Mouse (Mus musculus) spleen, postnatal 14 days (tissue): ENCODE data around the gene Tspan5.

Experiments
- DNase-seq, 2 experiments: peaks; one replicate each; pipeline ENCODE4 v3.0.0; 2021 to 2022; ENCODE audit warnings: low spot score in 2 of 2

The Tspan5 gene

DNA sequence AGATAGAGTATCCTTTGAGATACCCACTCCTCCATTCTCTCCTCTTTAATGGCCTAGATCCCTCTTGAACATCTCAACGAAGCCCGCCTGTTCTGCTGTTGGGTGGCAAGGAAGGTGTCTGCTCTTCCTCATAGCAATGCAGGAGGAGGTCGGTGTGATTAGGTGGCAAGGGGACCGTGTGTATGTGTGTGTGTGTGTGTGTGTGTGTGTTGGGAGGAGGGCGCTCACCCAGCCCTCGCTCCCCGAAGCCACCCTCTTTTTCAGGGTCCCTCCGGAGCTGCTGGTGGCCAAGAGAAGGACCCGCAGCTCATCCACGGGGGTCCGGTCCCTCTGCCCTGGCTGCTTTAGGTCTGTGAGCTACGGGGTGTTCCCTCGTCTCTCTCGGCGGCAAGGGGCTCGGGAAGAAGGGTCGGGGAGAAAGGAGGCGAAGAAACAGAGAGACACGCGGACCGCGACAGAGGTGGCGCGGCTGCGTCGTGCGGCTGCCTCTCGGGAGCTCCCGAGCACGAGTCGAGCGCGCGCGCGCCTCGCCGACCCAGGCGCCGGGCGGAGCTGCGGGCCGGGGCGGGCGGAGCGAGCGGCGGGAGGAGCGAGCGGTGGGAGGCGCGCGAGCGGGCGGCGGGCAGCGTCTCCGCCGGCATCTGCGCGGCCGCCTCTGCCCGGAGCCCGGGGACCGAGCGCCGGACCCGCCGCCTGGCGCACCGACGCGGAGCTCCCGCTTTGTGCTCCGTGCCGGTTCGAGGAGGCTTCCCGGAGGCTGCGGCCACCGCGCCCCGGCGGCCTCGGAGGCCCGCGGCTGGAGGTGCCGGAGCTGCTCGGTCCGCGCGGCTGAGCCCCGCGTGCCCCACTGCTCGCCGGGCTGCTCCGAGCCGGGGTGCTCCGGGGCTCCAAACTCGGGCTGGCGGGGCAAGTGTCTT, at the start of gene Tspan5:
Gene Tspan5, plus strand, starts transcription at position 547 of the 917 bp plus-strand sequence.
- DNase-seq = peak; percentile 22 to 41

DNA sequence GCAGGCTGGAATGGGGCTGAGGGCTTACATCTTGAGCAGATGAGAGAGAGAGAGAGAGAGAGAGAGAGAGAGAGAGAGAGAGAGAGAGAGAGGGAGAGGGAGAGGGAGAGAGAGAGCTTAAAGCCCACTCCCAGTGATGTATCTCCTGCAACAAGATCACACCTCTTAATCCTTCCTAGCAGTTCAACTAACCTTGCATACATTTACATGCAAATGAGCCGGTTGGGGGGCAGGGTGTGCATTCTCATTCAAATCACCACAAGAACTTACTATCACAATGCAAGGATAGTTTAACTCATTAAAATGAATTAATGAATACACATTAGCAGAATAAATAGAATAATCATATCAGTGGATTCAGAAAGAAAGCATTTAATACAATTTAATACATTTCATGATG, 49.7 kb upstream of the Tspan5 start:
- DNase-seq = no peak

DNA sequence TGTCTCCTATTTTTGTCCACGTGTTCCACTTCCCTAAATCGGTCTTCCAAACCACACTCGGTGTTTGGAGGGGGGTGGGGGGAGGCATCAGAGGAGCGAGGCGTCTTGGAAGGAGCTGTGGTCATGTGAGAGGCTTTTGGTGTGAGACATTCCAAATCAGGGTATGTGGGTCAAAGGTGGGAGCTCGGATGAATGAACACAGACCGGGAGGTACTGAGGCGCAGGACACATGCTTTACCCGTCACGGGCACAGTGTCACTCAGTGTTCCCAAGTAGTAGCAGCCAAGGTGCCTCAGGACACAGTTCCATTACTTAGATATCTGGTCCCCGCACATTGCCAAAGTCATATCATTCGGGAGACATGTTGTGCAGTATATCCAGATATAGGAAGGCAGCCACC, 38.6 kb upstream of the Tspan5 start:
- DNase-seq = no peak

DNA sequence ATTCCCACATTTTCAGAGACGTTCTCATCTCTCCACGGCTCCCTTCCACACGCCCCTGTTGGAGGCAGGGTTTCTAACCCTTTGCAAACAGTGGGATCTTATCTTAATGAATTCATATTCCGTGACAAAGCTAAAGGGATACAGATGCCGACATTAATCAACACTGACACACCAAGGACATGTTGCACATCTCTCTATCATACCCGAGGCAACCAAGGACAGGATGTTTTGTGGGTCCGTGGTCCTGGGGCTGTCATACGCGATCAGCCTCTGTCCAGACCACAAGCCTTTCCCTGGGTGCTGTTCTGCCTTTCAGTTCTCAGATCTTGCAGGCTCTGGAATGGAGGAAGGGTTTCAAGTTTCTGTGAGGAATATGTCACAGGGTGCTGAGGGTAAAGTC, 37.5 kb upstream of the Tspan5 start:
- DNase-seq = no peak

DNA sequence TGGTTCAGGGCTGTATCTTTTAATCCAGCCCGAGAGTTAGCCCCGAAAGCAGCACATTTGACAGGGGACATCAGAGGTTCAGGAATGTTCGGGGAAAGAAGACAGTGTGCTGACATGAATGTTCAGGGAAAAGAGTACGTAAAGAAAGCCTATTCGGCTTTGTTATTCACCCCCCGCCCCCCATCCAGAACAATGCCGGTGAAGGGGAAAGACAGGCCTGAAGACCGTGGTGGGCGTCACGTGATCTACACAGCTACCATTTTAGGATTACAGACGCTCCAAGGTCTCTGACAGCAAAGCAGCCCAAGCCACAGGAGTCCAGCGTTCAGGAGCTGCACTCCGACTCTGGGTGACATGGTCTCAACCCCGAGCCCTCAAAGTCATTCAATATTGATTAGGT, 36.1 kb upstream of the Tspan5 start:
- no peak for DNase-seq

DNA sequence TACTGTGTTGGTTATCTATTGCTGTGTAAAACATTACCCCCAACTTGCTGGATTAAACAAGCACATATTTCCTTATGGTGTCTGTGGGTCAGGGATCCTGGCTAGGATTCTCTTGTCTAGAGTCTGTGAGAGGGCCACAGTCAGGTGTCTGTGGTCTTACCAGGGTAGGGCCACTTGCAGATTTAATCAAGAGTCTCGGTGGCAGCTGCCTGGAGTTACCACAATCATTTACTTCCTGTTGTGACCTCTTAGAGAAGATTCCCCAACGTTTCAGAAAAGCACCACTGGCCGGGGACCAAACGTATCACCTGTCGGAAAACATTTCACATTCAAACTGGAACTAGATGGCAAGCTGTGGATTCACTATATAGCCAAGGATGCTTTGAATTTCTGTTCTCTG, 32.8 kb upstream of the Tspan5 start:
- no peak for DNase-seq

DNA sequence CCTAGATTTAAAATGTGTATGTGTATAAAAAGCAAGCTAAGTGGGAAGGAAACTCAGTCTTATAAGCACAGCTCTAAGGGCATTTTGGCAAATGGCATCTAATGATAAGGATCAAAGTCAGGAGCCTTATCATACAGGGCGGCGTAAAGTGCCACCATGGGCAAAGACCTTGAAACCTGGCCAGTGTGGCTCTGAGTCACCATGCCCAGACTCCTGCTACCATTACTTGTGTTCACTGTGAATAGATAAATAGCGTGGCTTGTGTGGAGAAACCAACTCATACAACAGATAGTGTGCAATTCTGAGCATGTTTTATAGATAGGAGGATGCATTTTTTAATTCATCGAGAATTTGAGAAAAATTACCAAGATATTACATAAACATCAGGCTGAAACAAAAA, 30.0 kb upstream of the Tspan5 start:
- no peak for DNase-seq

DNA sequence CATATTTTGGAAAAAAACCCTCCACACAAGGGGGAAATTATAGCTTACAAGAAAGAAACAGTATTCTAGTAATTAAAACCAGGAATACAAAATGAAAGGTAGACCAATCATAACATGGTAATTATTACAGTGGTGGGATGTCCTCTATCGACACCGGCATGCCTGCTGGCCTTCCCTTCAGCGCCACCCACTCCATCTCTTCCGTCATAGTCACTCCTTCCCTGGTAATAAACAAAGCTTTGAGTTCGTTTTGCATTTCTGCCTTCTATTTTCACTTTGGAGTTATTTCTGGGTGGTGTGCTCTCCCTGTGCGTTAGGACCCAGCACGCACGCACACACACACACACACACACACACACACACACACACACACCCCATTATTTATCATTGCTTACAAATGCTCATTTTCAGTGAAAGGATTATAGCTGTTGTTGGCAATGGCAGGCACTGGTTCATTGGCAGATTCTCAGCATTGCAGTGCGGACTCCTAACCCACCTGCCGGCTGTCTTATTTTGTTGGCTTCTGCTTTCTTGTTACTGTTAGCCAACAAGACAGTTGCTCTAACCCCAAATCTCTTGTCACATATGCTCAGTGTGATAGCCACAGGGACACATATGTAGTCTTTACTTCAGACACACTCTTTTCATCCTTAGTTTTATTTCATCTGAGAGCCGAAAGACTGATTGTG, 29.4 kb upstream of the Tspan5 start:
- no peak for DNase-seq

DNA sequence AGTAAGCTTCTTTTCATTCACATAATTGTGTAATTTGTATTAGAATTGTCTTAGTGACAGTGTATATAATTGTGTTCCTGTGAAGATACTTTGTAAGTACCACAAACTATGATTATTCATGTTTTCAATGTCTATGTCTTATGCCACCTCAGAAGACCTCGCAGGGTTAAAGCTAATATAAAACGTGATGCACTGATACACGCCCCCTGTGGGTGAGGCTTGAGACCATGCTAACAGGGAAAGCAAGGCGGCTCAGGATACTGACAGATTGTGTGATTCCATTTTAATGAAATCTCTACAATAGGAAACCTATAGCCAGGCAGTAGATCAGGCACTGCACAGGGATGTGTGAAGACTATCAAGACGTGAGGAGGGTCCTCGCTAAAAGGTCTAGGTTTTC, 28.9 kb upstream of the Tspan5 start:
- DNase-seq = no peak

DNA sequence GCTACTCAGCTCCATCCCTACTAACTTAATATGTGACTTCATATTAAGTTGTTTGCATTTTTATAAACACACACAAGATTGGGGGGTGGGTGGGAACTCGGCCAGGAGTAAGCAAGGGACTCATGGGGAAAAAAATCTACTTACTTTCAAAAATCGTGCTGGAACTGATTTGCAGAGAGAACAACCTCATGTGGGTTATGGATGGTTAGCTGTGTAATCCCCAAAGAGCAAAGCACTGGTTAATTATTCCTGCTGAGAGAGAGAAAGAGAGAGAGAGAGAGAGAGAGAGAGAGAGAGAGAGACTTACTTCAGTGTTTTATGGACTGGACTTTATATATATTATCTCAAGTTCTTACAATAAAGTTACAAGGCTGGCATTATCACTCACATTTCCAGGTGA, 27.2 kb upstream of the Tspan5 start:
- no peak for DNase-seq

DNA sequence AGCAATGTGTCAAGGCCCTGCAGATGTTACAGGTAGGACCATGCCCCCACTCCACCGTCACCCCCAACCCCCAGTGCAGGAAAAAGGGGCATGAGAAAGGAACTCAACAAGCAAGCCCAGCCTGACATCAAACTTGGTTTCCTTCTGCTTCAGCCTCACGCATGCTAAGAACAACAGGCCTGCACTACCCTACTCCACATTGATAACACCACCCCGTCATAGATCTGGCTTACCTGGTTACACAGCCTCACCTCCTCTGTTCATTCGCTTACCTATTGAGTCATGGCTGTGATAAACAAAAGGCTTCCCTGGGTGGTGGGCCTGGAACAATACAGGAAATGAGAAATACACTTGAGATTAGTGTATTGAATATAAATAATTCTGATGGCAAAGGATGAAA, 26.8 kb upstream of the Tspan5 start:
- no peak for DNase-seq

DNA sequence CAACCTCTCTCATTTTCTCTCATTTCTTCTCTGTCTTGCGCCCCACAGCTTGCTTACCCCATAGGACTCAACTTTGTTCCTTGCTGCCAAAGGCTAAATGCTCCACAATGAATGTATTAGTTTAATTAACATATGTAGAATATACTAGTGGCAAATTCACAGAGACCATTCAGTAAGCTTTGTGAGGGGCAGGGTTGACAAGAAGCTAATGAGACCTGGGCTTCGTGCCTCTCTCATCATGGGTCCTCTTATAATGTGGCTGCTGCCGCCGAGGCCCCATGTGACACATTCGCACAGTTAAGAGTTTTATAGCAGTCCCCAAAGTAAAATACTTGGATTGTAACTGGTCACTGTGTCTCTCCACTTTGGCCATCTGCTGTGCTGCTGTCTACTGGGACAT, 25.0 kb upstream of the Tspan5 start:
- no peak for DNase-seq

DNA sequence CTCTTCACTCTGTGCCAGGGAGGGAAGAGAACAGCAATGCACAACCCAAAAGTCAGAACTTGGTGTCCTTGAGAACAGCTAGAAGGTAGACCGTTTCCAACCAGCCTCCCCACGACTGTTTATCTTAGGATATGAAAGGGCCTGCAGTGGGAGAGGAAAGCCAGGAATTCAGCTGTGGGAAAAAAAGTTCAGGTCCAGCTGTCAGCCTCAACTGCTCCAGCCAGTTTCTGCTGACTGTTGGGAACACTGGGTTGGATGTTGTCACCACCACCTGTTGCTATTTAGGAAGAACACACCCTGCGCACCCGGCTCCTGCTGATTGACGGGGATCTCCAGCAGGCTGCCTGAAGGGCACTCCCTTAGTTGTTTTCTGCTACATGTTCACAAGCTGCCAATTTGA, 19.8 kb upstream of the Tspan5 start:
- DNase-seq = no peak

DNA sequence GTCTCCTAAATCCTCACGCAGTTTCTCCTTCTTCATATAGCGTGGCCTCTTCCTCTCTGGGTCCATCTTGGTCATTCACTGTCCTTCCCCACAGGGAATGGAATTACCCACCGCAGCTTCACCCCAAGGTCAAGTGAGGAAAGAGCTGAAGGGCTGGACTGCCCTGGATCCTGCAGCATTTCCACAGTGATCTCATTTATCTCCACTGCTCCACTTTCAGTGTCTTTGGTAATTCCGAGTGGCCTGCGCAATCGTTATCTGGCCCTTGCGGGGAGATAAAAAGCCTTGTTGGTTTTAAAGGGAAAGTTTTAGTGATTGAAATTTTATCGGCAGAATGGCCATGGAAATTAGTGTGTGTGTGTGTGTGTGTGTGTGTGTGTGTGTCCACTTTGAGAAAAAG, 14.4 kb upstream of the Tspan5 start:
- DNase-seq = no peak

DNA sequence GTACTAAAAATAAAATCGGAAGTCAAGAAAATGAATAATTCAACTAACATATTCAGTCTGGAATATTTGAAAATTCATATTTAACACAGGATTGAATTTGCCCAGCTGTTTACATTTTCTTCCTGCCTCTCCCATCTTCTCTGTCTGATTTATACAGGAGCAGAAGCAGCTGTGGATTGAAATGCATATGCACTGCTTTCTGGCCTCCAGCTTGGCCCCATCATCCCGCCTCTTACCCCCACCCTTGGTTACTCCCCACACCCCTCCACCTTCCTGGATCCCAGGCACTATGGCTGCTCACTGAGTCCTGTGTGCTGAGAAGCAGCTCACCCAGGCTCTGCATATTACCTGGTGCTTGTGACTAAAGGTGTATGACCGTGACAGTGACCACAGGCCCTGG, 13.2 kb upstream of the Tspan5 start:
- no peak for DNase-seq

DNA sequence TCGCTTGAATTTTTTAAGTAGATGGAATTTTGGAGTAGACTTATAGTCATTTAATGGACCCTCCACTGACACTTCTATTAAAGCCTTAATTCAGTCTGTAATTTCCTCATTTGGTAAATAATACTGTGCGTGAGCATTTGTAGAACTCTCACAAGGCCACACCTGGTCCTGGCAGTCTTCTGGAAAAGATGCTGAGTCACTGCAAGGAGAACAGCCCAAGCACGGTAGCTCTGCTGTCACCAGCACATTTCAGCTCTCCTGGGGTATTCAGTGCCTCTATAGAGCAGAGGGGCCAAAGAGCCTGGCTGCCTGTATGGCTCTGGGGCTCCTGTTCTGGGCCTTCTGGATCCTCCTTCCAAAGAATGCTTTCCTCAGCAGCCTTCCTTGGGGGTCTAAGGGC, 11.2 kb upstream of the Tspan5 start:
- DNase-seq = no peak

DNA sequence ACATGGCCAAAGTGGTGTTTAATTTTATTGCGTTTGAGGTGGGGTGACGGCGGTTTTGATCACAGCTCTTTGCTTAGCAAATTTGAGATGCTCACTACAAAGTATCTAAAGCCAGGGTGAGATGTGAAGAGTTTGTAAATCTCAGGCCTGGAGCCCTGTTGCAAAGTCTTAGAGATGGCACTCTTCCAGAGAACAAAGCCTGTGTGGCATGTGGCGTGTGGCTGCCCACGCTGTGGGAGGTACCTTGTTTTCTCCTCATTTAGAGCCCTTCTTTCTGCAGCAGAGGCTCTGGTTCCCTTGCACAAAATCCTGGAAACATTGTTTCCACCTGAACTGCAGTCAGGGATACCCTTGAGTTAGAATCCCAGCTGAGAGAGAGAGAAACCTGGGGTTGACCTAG, 6.2 kb upstream of the Tspan5 start:
- DNase-seq = no peak

DNA sequence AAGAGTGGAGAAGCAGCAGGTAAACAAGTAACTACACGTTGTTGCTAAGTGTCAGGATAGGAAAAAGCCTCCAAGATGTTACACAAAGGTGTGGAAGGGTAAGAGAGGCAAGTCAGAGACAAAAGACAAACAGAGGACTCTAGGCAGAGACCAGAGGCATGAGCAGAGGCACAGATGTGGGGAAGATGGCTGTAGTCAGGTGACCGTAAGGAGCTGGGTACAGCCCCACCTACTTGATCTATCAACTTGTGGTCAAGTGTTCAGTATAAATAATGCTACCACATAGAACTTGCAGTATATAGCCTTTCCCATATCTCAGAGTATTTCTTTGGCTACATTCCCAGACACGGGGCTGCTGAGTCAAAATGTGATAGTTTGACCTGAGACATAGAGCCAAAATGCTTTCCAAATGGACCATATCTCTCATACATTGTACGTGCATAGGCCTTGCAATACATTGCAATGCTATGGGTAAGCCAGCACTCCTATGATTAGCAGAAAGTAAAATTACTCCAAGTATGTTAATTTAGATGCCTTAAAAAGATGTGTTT, 2.8 kb upstream of the Tspan5 start:
- no peak for DNase-seq

DNA sequence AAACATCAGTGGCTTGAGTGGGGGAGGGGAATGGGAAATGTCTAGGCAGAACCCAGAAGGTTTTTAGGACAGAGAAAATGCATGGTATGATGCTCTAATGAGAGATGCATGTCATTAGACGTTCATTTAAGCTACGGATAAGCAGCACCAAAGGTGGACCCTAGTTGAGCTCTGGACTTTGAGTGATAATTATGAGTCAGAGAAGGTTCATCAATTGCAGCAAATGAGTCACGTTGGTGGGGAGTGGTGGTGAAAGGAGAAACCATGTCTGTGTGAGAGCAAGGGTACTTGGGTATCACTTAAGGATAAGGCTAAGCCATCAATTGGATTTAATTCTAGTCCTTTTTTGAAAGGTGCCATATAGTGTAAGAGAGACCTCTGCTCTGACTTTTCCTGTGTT, 1.7 kb upstream of the Tspan5 start:
- no peak for DNase-seq

DNA sequence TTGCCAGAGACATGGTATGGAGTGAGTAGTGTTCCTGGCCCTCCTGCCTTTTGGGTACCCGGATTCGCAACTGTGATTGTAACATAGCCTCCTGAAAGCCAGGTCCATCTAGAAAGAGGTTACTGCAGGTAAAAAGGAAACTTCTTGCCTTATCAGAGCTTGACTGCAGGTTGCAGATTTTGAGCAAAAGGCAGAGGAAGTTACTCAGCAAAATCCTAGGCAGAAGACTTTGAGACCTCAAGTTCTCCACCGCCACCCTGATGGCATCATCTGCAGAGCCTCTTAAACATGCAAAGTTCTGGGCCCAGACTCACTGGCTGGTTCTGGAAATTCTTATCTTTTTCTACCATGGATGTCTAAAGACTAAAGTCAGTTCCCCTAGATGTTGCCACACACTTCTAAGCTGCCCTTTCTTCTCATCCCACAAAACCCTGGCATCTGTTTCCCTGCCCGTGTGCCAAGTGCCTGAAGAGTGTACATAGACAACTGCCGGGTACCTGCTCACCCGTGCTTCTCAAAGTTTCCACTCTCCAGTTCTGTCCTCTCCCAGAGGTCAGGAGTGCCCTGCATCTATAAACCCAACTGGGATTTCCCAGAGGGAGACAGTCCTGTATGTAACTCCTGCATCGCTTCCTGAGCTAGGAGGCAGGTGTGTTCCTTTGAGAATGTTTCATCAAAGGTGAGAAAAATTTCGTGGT, 1.0 kb upstream of the Tspan5 start:
- DNase-seq = no peak

DNA sequence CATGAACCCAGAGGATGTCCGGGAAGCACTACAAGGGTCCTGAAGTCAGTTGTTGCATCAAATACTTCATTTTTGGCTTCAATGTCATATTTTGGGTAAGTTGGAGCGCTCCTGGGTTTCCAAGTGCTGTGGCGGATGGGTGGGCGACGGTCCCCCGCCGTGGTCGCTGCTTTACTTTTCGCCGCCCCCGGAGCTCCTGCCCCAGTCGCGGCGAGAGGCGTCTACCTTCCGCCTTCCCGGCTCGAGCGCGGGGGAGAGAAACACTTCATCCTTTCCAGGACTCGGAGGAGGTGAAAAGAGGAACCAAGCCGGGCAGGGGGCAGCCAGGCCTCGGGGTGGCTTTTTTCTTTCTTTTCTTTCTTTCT, 553 bp downstream of the Tspan5 start:
- no peak for DNase-seq

DNA sequence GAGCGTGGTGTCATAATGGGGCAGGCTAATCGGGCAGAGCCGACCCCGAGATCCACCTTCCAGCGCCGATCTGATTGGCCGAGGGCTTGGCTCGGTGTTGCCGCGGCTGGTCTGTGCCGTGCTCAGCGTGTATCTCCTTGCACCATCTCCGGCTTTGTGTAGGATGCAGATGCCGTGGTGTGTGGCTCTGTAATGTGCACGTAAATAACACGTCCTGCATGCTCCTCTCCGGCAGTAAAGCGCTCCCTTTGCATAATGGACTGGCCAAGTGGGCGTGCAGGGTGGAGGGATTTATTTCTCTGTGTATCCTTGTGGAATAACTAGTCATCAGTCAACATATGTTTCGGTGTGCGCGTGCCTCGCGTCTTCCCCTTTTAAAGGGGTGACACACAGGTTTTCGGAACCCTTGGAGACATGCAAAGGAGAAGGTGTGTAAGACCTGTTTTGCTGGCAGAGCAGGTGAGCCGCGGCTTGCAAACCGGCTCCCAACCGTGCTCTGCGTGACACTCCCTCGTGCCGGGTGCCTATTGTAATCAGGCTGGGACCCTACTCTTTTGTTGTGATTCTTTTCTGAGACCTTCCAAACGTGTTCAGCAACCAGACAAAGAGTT, 1.2 kb downstream of the Tspan5 start:
- DNase-seq = peak in 1 of 2 experiments; percentile 10
